Mouse (Mus musculus) gastrocnemius, adult 18-20 months (tissue): ENCODE data around the gene Arhgef3. TPM values are rescaled to one million over a fixed set of nuclear protein-coding genes. Genes with fewer than 3 reads are reported as not detected.

Experiments used
- DNase-seq: peaks from one replicate; pipeline ENCODE4 v3.0.0; 2021; ENCODE audit warnings: low spot score
- total RNA-seq, 2 experiments: library from RNA; stranded (reverse); gene quantifications; 2 replicates each; pipeline ENCODE4 v1.2.3; 2021

The Arhgef3 gene
- total RNA-seq, 2 experiments from 2014 or later: 11.4 to 20.5 TPM

GRCm38 (mm10) chr14:27108748-27109504 lies 5.8 kb upstream of the Arhgef3 start:
- DNase-seq: no peak

DNA sequence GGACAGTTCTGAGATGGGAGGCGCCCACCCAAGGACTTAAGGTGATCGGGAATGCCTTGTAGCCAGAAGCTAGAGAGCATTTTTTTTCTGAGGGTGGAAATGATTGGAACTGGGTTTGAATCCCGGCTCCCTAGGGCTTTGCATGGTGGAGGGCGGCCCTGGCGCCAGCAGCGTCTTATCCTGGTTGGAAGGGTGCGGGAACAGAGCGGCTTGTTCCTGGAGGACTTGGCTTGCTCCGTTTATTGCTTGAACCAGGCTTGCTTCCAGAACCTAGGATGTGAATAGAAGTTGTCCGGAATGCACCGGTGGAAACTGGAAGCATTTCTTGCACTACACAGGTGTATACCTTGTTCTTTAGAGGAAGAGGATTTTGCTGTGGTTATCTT lies 569 bp downstream of the Arhgef3 start:
- peak; percentile 50 for DNase-seq

GRCm38 (mm10) chr14:27115991-27116390 lies 1.3 kb downstream of the Arhgef3 start:
- DNase-seq: no peak

DNA sequence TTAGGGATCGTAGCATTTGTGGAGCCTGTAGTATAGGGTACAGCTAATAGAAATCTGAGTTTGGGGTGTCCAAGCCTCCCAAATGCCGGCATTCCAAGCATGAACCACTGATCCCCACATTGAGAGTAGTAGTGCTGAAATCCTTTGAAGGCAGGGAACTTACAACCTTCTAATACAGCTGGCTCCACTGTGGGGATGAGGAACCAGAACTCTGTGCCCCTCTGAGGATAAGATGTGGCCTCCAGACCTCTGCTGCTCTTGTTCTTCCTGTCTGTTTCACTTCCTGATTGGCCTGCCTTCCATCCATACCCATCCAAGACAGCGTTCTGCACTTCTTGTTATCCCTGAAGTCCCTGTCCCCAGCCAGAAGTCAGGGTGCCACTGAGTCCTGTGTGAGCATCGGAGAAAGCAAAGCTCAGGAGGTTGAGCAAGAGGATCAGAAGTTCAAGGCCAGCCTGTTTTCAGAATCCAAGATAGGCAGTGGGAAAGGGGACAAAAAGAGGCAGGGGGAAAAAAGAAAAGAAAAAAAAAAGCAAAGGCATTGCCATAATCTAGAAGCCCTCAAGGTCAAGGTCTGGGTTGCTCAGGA lies 2.0 kb downstream of the Arhgef3 start:
- DNase-seq: no peak

- no peak for DNase-seq
Measured at GRCm38 (mm10) chr14:27118546-27118945, 3.8 kb downstream of the Arhgef3 start.

DNA sequence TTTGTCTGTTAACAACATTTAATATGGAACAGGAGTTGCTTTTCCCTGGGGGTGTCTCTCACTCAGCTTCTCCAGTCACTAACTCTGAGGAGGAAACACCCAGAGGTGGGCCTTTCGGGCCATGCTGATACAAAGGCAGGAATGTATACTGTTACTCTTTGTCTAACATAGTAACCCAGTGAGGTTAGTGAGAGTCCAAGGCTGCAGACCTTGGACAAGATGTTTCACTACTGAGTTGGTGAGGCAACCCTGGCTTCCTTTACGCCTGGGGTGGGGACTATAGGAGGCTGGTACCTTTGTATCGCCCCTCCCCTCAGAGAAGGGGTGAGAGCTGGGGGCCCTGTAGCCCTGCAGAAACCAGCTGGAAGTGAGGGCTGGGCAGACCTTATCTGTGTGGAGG lies 7.9 kb downstream of the Arhgef3 start:
- no peak for DNase-seq

DNA sequence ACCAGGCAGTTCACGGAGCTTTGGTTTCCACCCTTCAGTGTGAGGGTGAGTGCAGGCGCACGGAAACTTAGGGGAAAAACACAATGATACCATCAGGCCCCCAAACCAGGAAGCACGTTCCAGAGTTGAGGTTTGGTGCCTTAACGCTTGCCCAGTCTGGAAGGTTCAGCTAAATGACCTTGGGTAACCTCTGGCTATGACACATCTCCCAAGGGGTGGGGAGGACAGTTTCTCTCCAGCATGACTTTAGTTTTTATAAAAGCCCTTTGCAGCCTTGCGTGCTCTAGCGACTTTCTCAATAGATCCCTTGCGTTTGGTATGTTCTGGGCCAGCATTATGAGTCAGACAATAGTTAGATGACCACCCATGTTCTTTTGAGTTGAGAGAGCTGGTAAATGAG lies 8.8 kb downstream of the Arhgef3 start:
- DNase-seq: peak; percentile 62

DNA sequence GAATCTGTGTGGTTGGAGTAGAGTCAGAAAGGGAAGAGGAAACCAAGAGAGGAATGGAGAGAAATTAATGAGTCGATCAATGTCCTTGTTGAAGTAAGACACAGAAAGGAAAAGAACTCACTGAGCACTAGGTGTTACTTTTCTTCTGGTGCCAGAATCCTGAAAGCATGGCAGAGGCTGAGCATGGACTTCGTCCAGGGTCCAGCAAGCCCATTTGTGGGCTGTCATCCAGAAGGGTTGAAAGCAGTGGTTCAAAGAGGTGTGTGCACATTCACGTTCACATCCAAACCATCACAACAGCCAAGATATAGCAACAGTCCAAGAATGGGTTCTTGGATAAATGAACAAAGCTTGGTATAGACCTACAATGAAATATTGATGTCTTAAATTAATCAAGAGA lies 15.3 kb downstream of the Arhgef3 start:
- no peak for DNase-seq

GRCm38 (mm10) chr14:27130676-27131075 lies 16.0 kb downstream of the Arhgef3 start:
- no peak for DNase-seq

- DNase-seq: no peak
Measured at GRCm38 (mm10) chr14:27131521-27131920, 16.8 kb downstream of the Arhgef3 start.

DNA sequence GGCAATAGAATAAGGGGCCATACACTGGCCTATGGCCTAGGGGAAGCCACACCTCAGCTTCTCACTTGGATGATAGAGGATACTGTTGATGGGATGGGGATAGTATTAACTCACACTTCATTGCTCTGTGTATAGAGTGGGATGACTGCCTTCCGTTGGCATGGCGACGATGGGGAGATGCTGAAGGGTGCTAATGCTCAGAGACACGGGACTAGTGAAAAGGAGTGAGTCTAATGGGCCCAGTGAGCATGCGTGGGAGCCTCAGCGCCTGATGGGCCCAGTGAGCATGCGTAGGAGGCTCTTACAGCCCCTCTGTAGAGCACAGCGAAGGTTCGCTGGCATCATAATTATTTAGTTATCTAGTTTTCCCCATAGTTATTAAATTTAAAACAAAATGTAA lies 24.2 kb downstream of the Arhgef3 start:
- no peak for DNase-seq

DNA sequence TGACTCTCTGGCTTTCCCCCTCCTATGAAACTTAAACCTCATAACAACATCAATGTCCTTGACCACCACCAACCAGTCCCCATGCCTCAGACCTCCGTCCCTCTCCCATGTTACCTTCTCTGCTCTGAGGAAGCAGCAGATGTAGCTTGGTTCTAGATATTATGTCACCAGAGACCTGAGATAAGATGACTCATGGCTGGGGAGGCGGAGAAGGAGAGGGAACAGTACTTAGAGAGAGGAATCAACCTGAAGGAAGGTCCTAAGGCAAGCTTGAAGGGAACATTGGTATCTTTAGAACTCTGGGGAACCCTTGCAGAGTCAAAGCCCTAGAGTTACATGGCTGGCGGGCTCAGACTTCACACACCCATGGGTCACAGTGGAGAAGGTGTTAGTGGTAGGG lies 25.3 kb downstream of the Arhgef3 start:
- no peak for DNase-seq

GRCm38 (mm10) chr14:27141486-27141885 lies 26.8 kb downstream of the Arhgef3 start:
- DNase-seq: no peak

DNA sequence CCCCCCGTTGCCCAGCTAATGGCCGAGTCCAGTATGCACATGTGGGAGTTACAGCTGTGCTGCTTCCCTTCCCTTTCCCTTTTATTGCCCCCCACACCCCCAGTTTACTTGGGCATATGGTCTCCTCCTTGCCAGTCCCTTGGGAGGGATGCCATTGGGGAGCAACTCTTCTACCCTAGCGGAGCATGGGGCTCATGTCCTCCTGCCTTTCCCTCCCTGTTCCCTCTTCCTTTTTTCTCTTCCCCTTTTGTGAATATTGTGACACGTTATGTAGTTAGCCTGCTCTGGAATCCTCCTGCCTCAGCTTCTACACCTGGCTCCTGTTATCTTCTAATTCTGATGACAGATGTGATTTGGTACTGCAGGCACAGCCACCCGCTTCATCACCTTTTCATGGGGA lies 28.0 kb downstream of the Arhgef3 start:
- DNase-seq: no peak

GRCm38 (mm10) chr14:27145171-27146045 lies 30.7 kb downstream of the Arhgef3 start:
- DNase-seq: peak; percentile 23

GRCm38 (mm10) chr14:27147726-27148125 lies 33.0 kb downstream of the Arhgef3 start:
- peak; percentile 9 for DNase-seq

DNA sequence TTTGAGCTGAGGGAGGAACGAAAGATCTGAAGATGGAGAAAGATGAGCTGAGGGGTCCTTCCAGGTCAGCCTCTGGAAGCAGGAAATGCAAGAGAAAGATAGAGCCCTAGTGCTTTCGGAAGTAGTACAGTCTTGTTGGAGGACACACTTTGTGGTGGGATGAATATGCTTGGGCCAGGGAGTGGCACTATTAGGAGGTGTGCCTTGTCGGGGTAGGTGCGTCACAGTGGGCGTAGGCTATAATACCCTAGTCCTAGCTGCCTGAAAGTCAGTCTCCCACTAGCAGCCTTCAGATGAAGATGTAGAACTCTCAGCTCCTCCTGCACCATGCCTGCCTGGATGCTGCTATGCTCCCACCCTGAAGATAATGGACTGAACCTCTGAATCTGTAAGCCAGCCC lies 34.7 kb downstream of the Arhgef3 start:
- DNase-seq: no peak

- no peak for DNase-seq
Measured at GRCm38 (mm10) chr14:27150011-27150640, 35.4 kb downstream of the Arhgef3 start.

DNA sequence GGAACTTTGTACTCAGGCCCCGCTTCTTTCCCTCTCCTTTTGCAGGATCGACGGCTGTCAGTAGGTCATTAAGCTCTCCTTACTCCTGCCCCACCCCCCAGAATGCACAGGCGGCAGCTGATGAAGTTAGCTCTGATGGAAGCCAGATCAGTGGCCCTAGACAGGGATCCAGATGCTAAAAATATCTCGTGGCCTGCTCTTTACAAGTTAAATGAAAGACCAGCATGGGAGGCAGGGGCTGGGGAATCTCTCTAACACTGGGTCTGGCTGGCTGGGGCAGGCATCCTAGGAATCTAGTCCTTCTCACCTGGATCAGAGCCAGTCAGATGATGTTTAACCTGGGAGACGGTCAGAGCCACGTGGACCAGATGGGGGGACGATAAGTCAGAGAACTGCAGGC lies 36.7 kb downstream of the Arhgef3 start:
- peak; percentile 38 for DNase-seq

DNA sequence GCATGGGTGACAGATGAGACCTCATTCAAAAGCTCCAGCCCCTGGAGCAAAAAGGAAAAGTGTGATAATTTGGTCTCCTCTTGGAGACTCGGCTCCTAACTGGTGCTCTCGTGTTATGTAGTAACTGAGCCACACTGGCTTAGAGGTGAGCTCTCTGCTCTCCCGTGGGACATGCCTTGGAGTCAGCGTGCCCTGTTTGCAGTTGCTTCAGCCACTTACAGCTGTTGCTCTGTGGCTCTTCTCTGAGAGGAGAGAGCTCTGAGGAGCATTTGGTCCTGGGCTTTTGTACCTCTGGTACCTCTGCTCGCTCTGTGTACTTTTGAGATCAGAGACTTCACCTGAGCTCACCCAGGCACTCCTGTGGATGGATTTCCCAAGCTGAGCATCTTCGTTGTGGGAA lies 40.4 kb downstream of the Arhgef3 start:
- DNase-seq: no peak

DNA sequence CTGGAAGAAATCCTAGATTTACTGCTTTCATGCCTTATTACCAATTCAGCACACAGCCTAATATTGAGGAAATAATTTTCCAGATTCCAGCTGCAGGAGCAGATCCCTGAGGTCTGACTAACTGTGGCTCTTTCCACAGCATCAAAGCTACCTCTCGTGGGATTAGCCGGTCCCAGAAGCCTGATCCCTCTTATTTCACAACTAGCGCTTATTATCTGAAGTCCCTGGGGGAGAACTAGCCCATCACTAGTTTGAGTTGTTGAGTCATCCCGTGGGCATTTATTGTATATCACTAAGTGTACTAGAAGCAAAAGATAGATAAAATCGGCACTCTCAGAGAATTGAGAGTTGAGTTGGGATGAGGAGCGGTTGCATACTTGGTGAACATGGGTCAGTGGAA lies 41.3 kb downstream of the Arhgef3 start:
- no peak for DNase-seq

DNA sequence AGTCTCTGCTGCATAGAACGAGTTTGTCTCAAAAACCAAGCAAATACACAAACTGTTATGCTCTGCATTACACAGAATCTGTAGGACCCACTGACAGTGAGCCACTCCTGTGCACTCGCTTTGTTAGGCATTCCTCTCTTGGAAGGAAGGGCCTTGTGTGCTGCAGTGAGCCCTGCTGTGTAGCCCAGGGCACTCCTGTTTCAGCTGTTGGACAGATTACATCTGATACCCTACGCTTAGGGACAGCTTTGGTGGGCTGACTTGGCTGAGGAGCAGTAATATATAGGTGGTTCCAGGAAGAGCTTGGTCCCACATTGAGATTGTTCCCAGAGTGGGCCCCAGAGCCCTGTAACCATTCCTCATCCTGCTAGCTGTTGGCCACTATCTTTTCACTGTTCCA lies 43.4 kb downstream of the Arhgef3 start:
- DNase-seq: no peak
